Mouse (Mus musculus) liver, embryonic 13.5 days (tissue): ENCODE measurements around the gene Crim1. TPM values are rescaled to one million over a fixed set of nuclear protein-coding genes. Genes with fewer than 3 reads are reported as not detected.

Experiments used
- ATAC-seq: fragments of 200-750 bp; cut with Nextera tagmentation; 2 replicates; pipeline ENCODE4 v1.8.0; 2017; ENCODE audit warnings: low read depth, mild to moderate bottlenecking, moderate number of reproducible peaks, moderate library complexity
- DNase-seq: peaks from one replicate; pipeline ENCODE4 v3.0.0; 2022
- H3K27ac ChIP-seq: fragments of 300-500 bp; sonication (generic); 2 replicates; pipeline ENCODE4 v1.5.1; 2015; ENCODE audit warnings: moderate library complexity, mild to moderate bottlenecking, inconsistent platforms
- H3K27me3 ChIP-seq: fragments of 300-500 bp; sonication (generic); 2 replicates; pipeline ENCODE4 v1.6.1; 2015; ENCODE audit warnings: mild to moderate bottlenecking, inconsistent platforms
- H3K36me3 ChIP-seq: fragments of 300-500 bp; sonication (generic); 2 replicates; pipeline ENCODE4 v1.6.1; 2015; ENCODE audit warnings: mild to moderate bottlenecking, inconsistent platforms
- H3K4me1 ChIP-seq: fragments of 300-500 bp; sonication (generic); replicated peaks from 2 replicates; pipeline ENCODE4 v1.6.1; 2015; ENCODE audit warnings: inconsistent platforms
- H3K4me2 ChIP-seq: fragments of 300-500 bp; sonication (generic); 2 replicates; pipeline ENCODE4 v1.6.1; 2015; ENCODE audit warnings: inconsistent platforms, mild to moderate bottlenecking, moderate library complexity
- H3K4me3 ChIP-seq: fragments of 300-500 bp; sonication (generic); replicated peaks from 2 replicates; pipeline ENCODE4 v1.5.1; 2015; ENCODE audit warnings: mild to moderate bottlenecking, inconsistent platforms
- H3K9ac ChIP-seq: fragments of 300-500 bp; sonication (generic); 2 replicates; pipeline ENCODE4 v1.6.1; 2015; ENCODE audit warnings: mild to moderate bottlenecking, inconsistent platforms
- H3K9me3 ChIP-seq: fragments of 300-500 bp; sonication (generic); replicated peaks from 2 replicates; pipeline ENCODE4 v1.6.1; 2016; ENCODE audit warnings: inconsistent platforms
- WGBS: fragments of 180-500 bp; shearing (Covaris S2); methylation state at CpG from one replicate; pipeline ENCODE4 v1.1.7; 2015; ENCODE audit not compliant: insufficient replicate concordance; 5-methylcytosine and 5-hydroxymethylcytosine counted together
- polyA plus RNA-seq: library from polyadenylated mRNA; unstranded; fragments of >200 nt; fragmentation: Nextera tagmentation; extraction: Ambion mirVana; gene quantifications from 2 replicates; pipeline ENCODE4 v1.2.1, GENCODE M21; 2015

Gene Crim1
- polyA plus RNA-seq, 1 experiment from 2014 or later = 0.56 TPM

DNA sequence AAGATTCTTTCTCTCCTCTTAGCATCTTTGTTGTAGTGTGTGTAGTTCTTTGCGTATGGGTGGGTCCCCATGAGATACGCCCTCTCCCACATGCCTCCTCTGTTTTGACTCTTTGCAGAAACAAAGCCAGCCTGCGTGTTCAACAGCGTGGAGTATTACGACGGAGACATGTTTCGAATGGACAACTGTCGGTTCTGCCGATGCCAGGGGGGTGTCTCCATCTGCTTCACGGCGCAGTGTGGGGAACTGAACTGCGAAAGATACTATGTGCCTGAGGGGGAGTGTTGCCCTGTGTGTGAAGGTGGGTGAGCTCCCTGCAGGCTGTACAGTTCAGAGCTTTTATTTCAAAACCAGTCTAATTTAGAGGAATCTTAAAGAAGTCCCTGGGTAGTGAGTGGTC lies 113.0 kb downstream of the Crim1 start:
- Histone ChIP-seq H3K9me3 (no peaks in the 10 kb centered on the region), H3K4me1 (0 out of 2 replicates have a peak, but pooled peaks cover 6% of the 10 kb centered on the region), H3K27me3 (no peaks in the 10 kb centered on the region), H3K27ac (no peak overlapping the region), H3K4me3 (no peak overlapping the region), H3K4me2 (no peak overlapping the region), H3K36me3 (no peaks in the 10 kb centered on the region), H3K9ac (no peak overlapping the region)
- no peak for ATAC-seq
- DNase-seq = no peak
- WGBS = 88% methylated on average over 12 of the region's 12 CpGs

DNA sequence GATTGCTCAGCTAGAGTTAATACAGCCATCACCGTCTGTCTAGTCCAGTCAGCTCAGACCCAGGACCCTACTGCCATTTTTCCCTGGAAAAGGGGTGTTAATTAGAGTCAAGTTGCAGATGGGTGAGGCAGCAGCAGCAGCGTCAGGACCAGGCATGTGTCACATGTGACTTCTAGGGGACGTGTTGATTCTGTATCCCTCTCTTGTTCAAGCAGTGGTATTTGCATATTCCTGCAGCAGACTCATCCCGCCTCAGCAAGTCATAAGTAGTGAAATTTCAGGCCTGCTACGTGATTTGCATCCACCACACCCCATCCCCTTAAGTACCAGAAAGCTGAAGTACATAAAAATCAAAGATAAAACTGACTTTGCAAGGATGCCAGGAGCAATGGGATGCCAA lies 113.6 kb downstream of the Crim1 start:
- Histone ChIP-seq H3K27me3 (no peaks in the 10 kb centered on the region), H3K9me3 (no peaks in the 10 kb centered on the region), H3K4me2 (no peak overlapping the region), H3K27ac (no peak overlapping the region), H3K4me1 (peaks cover 6% of the 10 kb centered on the region; the same call in 1 of the 2 replicates), H3K4me3 (no peak overlapping the region), H3K9ac (no peak overlapping the region), H3K36me3 (no peaks in the 10 kb centered on the region)
- no peak for ATAC-seq
- no peak for DNase-seq
- 74% methylated on average over 5 of the region's 5 CpGs for WGBS

DNA sequence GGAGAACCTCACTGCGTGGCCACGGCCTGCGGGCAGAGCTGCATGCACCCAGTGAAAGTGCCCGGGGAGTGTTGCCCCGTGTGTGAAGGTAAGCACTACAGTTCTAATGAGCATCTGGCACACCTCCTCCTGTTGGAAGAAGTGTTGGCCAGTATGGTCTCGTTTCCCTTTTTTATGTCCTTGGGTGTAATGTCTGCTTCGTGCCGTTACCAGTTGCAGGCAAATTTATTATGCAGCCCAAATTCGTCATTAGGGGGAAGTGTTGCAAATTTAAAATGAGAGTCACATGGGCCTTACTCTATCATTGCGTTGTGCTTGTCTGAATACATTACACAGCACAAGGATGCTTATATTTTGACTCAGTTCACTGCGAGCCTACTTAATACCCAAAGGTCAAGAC lies 115.6 kb downstream of the Crim1 start:
- H3K4me2 ChIP-seq = no peak overlapping the region
- no peak overlapping the region for H3K4me3 ChIP-seq
- no peaks in the 10 kb centered on the region for H3K36me3 ChIP-seq
- H3K9me3 ChIP-seq = no peaks in the 10 kb centered on the region
- no peaks in the 10 kb centered on the region for H3K27me3 ChIP-seq
- H3K27ac ChIP-seq = no peak overlapping the region
- 84% methylated on average over 11 of the region's 11 CpGs for WGBS
- no peak for DNase-seq
- no peak for ATAC-seq
- H3K9ac ChIP-seq = no peak overlapping the region
- H3K4me1 ChIP-seq = peaks cover 19% of the 10 kb centered on the region

DNA sequence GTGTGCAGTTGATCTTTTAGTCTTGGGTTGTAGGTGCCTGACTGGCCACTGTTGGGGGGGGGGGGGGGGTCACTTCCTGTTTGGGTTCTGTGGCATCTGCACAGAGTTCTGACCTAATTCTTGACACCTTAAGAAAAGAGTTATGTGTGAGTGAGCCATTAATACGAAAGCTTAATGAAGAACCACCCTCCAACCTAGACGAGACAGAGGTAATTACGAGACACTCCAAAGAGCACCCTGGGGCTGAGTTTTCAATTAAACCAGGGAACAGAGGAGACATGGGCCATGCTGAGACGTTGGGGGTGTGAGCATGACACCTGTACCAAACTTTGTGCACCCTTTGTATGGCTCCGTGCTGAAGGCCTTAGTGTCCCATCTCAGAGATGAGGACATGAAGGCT lies 117.3 kb downstream of the Crim1 start:
- no peaks in the 10 kb centered on the region for H3K36me3 ChIP-seq
- ATAC-seq = no peak

DNA sequence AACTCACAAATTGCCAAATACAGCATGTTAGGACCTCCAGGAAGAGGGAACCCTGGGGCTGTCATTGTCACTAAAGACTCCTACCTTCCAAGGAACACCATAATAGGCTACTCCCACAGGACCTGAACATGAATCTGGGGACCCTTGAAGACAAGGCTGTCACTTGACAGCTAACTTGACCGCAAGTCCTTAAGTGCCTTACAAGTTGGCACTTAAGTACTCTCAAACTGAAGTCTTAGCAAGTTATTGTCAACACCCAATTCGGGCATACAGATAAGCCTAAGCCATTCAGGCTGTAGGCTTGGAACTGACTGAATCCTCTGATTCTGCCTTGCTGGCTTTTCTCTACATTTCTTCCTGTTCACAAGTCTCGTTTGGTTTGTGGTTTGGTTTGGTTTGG lies 118.8 kb downstream of the Crim1 start:
- no peak overlapping the region for H3K9ac ChIP-seq
- DNase-seq (no peak), ATAC-seq (no peak)
- peaks cover 30% of the 10 kb centered on the region for H3K4me1 ChIP-seq
- no peaks in the 10 kb centered on the region for H3K27me3 ChIP-seq
- no peak overlapping the region for H3K4me2 ChIP-seq
- WGBS = 55% methylated on average over 3 of the region's 3 CpGs
- no peak overlapping the region for H3K4me3 ChIP-seq
- H3K27ac ChIP-seq = no peak overlapping the region
- no peaks in the 10 kb centered on the region for H3K9me3 ChIP-seq
- no peaks in the 10 kb centered on the region for H3K36me3 ChIP-seq

More for the DNA sequence above, 117.3 kb downstream of the Crim1 start:
- Histone ChIP-seq H3K9ac (no peak overlapping the region), H3K27ac (no peak overlapping the region), H3K9me3 (no peaks in the 10 kb centered on the region), H3K27me3 (no peaks in the 10 kb centered on the region), H3K4me3 (no peak overlapping the region), H3K4me1 (peaks cover 30% of the 10 kb centered on the region), H3K4me2 (no peak overlapping the region)
- 66% methylated on average over 5 of the region's 5 CpGs for WGBS
- DNase-seq = no peak

DNA sequence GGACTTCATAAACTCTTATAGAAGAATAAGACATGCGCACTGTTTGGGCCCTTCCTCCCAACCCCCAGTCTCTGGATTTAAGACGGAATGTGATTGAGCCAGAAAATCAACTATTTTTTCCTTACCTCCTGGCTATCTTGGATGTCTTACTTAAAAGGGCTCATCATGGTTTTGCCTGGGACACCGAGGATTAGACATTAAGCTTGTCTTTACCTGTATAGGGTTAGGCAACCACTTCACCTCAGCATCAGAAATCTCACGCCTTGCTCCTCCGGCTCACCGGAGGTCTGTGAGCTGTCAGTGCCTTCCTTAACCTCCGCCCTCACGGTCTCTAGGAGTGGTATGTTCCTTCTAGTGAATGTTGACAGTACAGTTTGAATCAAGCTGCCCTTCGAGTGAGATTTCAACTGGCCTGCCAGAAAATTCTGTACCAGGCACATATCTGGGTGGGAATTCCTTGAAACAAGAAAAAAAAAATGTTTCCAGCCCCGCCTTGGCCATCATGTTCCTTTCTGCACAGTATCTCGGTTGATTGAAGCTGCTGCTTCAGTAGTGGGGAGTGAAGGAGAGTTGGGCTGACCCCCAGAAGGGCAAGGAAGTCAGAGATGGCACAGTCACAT lies 121.3 kb downstream of the Crim1 start:
- 74% methylated on average over 11 of the region's 11 CpGs for WGBS
- Histone ChIP-seq H3K4me3 (no peak overlapping the region), H3K36me3 (no peaks in the 10 kb centered on the region), H3K9me3 (no peaks in the 10 kb centered on the region), H3K27ac (no peak overlapping the region), H3K9ac (no peak overlapping the region), H3K27me3 (no peaks in the 10 kb centered on the region), H3K4me1 (peaks cover 43% of the 10 kb centered on the region), H3K4me2 (no peak overlapping the region)
- no peak for DNase-seq
- no peak for ATAC-seq

DNA sequence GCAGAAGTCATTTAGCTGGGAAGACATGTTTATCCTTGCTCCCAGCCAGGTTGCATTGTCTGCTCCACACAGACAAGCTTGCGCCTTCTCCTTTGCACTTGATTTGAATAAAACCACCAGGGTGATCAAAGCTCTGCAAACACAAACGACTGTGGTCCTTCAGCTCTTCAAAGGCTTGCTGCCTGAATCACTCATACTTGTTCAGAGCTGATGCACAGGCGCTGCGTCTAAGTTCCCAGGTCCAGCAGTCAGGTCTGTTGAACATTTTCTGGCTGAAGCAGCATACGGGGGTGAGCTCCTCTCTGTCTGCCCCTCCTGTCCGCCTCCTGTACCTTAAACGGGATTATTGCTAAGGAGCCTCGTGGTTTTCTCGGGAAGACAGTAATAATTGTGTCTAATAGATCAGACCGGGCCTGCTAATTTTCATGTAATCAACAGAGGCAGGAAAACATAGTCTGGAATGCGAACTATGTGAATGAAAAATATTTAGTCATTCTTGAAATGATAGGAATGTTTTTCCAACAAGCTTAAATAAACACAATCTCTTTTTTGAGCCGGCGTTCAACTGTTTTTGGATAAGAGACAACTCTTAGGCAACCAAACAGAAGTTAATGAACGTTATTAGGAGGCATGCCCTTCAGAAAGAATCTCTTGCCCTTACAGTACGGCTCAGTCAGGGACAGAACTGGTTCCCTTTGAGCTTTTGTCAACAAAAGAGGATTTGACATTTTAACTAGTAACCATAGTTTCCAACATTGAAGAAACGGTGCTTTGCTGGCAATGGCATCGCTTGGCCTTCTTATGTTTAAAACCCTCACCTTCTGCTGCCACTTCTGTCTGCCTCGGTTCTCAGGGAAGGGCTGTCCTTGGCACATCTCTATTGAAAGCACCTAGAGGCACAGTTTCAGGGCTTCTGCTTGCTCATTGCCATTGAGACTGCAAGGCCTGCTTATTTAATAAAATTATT lies 122.6 kb downstream of the Crim1 start:
- ATAC-seq = no peak
- 73% methylated on average over 18 of the region's 18 CpGs for WGBS

DNA sequence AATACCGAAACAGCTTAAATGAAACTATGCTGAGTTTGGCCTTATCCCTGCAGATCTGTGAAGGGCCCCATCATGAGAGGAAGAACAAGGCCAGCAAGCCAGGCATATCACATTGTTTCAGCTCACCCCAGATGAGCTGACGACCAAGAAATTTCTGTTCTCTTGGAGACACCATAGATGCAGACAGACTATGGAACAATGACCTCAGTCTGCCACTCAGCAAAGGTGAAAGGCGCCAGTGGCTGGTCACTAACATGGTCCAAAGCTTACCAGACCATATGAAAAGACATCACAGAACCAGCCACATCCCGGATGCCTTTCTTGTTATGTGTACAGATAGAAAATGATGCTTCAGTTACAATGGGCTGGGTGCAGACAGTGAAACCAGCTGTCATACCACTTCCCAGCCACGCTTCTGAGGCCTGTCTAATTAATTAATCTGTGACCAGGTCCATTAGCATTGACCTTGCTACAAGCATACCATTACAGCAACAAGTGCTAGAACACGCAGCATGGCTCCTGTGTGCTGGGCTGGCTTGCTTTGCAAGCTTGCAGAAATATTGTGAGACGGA lies 125.8 kb downstream of the Crim1 start:
- H3K4me1 ChIP-seq = peaks cover 59% of the 10 kb centered on the region
- H3K9ac ChIP-seq = no peak overlapping the region
- DNase-seq = no peak
- WGBS = 77% methylated on average over 7 of the region's 7 CpGs
- no peak overlapping the region for H3K4me2 ChIP-seq
- no peaks in the 10 kb centered on the region for H3K27me3 ChIP-seq
- H3K27ac ChIP-seq = peak overlapping the region; percentile 68
- no peak for ATAC-seq
- H3K4me3 ChIP-seq = no peak overlapping the region
- no peaks in the 10 kb centered on the region for H3K36me3 ChIP-seq
- no peaks in the 10 kb centered on the region for H3K9me3 ChIP-seq

More for the DNA sequence above, 122.6 kb downstream of the Crim1 start:
- Histone ChIP-seq H3K27me3 (no peaks in the 10 kb centered on the region), H3K9ac (no peak overlapping the region), H3K27ac (no peak overlapping the region), H3K4me3 (no peak overlapping the region), H3K36me3 (no peaks in the 10 kb centered on the region), H3K9me3 (no peaks in the 10 kb centered on the region), H3K4me1 (peaks cover 53% of the 10 kb centered on the region), H3K4me2 (no peak overlapping the region)
- no peak for DNase-seq

DNA sequence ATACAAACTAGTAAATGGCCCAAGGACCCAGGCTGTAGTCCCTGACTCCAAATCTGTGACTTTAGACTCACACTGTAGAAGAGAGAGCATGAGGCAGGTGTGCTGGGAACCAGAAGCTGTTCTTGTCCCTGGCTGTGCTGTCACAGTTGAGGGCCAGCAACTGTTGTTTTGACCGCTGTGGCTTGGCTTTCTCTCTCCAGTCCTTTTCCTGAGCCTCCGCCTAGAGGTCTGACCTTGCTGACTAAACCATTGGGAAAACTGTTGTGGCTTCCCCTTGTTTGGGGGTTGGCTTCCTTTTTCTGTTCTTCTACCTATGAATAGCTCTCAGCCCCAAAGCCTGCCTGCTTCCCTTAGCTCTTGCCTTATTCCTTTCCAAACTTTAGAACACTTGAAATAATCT lies 126.3 kb downstream of the Crim1 start:
- no peak for ATAC-seq
- no peak for DNase-seq
- peaks cover 59% of the 10 kb centered on the region for H3K4me1 ChIP-seq
- H3K9ac ChIP-seq = 0 out of 2 replicates have a peak overlapping the region, but pooled peaks have one; percentile 3
- 85% methylated on average over 2 of the region's 2 CpGs for WGBS
- no peak overlapping the region for H3K4me3 ChIP-seq
- no peaks in the 10 kb centered on the region for H3K36me3 ChIP-seq
- H3K9me3 ChIP-seq = no peaks in the 10 kb centered on the region
- H3K27me3 ChIP-seq = no peaks in the 10 kb centered on the region
- peak overlapping the region; percentile 68 for H3K27ac ChIP-seq
- H3K4me2 ChIP-seq = no peak overlapping the region

DNA sequence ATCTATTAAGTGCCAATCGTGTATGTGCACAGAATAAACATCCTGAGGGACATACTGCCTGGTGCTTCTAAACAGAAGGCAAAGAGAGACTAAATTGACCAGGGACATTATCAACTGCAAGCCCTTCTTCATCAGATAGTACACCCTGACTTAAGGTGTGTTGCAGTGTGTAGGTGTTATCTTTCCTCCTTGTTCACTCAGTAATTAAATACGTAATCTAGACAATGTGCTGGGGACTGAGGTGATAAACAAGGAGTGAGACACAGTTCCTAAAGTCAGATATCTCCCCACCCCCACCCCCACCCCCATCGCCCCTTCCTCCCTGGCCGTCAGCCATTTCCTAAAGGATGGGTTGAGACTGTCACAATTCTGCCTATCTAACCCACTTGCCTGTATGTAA lies 127.1 kb downstream of the Crim1 start:
- Histone ChIP-seq H3K36me3 (no peaks in the 10 kb centered on the region), H3K9ac (no peak overlapping the region), H3K4me2 (0 out of 2 replicates have a peak overlapping the region, but pooled peaks have one; percentile 8), H3K4me1 (peaks cover 58% of the 10 kb centered on the region), H3K4me3 (no peak overlapping the region), H3K27ac (peak overlapping the region; percentile 68), H3K9me3 (no peaks in the 10 kb centered on the region), H3K27me3 (no peaks in the 10 kb centered on the region)
- ATAC-seq = peak; percentile 50
- no peak for DNase-seq
- 22% methylated on average over 4 of the region's 4 CpGs for WGBS

DNA sequence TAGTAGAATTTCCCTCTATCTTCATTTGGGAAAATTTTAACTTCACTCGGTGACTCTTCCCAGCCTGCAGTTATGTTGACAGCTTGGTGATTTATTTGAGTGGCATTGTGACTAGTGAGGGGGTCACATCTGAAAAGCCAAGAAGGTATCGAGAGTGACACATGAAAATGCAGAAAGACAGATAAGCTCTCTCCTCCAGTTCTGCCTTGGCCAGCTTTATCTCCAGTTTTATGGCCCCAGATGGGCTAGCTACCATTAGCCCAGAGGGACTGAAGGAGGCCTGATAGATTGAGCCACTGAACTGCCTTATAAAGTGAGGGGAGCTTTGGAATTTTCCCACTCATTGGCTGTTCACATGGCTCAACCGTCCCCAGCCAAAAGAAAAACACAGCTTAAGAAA lies 128.2 kb downstream of the Crim1 start:
- Histone ChIP-seq H3K9me3 (no peaks in the 10 kb centered on the region), H3K4me3 (no peak overlapping the region), H3K4me1 (peaks cover 58% of the 10 kb centered on the region), H3K9ac (0 out of 2 replicates have a peak overlapping the region, but pooled peaks have one; percentile 31), H3K4me2 (peak overlapping the region; percentile 34), H3K27me3 (no peaks in the 10 kb centered on the region), H3K36me3 (no peaks in the 10 kb centered on the region), H3K27ac (peak overlapping the region; percentile 84)
- DNase-seq = peak; percentile 75
- 10% methylated on average over 3 of the region's 3 CpGs for WGBS
- peak; percentile 96 for ATAC-seq
